Mouse (Mus musculus) heart, postnatal 0 days (tissue): ENCODE measurements at regions not wholly inside any gene's neighbourhood (a gene's known extent, or its start where the extent isn't known, plus 50 kb on each side); places are given as distances from the start of the nearest gene placed in this dataset.

Experiments used
- CTCF ChIP-seq: IDR thresholded peaks from 2 replicates; pipeline ENCODE4 v1.5.1; 2016; ENCODE audit warnings: antibody characterized with exemption, control low read depth, low read depth
- EP300 ChIP-seq: IDR thresholded peaks from 2 replicates; pipeline ENCODE4 v1.6.1; 2016; ENCODE audit warnings: antibody characterized with exemption, low read depth

DNA sequence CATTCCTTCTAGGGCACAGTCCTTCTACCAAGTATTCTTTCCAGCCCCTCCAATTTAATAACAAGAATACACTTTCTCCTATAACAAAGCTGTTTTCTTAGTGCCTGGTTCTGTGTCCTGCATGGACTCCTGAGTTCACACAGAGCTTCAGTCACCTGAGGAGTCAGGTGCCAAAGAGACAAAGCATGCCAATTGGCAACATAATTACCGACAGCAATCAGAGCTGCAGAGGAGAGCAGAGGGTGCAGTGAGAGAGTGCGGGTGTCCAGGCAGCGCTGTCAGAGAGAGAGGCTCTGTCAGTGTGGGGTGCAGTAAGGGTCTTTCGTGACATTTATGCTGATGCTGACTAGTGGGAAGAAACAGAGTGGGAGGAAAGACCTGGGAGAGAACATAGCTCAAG lies 807.2 kb upstream of the Car8 start:
- TF ChIP-seq CTCF = no peak
- TF ChIP-seq EP300 = no peak
